Mouse (Mus musculus) neutrophil, adult 83 days (primary cell): ENCODE measurements around the gene Cd59a. TPM values are rescaled to one million over a fixed set of nuclear protein-coding genes. Genes with fewer than 3 reads are reported as not detected.

ENCODE experiments used
- total RNA-seq, 2 experiments: library from RNA; stranded (reverse); gene quantifications; one replicate each; pipeline ENCODE4 v1.2.4; 2023

The Cd59a gene
- 1 to 10 TPM in 1 of 2 experiments, under 1 TPM in 1; 0.71 to 1.4 TPM for total RNA-seq

GRCm38 (mm10) chr2:104095741-104096213 is at the start of gene Cd59a:
Gene Cd59a, plus strand, starts transcription at chr2:104095801.

GRCm38 (mm10) chr2:104065526-104065925 is 30.1 kb upstream of the Cd59a start, which contains the start of gene Gm10912:
Gene Gm10912, plus strand, starts transcription at chr2:104065826.

DNA sequence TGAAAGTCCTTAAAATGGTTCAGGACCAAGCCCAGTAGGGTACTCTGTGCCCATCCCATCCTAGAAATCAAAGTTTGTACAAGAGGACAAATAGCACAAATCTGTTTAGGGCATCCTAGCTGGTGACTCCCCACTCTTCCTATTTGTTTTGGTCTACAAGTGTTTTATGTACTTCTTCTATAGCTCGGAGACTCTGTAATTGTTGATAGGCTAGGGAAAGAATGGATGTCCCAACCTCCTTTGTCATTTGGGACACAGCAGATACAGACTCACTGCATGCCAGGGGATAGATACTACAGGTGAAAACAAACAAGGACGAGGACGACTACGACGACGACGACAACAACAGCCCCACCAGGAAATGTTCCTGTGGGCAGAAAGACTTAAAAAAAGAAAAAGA is 27.2 kb upstream of the Cd59a start, which contains the start of gene Gm10799:
Gene Gm10799 (minus strand): TSS at position 101 of the 400 bp plus-strand sequence.

DNA sequence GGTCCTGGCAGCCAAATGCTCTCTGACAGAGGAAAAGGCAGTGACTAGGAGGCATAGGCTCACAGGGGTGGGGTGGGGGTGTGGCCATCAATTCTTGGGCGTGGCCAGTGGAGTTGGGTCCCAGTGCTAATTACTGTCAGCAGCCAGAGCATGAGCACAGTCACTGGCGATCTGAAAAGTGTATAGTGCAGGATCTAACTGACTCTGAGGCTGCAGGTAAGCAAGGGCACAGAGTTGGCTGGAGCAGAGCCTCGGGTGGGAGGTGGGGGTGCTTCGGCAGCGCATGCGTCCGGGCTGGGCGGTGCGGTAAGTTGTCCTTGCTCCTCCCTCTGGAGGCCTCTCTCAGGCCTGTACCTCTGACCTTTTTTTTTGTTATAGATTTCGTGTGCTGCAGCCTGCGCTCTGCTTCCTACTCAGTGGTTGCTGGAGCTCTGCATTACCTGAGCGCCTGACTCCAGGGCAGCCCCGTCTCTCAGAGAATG is 25.9 kb upstream of the Cd59a start, which contains the start of gene Cd59b:
Gene Cd59b (plus strand): TSS at position 146 of the 482 bp plus-strand sequence.

GRCm38 (mm10) chr2:104122505-104123378 is 27.1 kb downstream of the Cd59a start, which contains the start of gene A930018P22Rik:
Gene A930018P22Rik, plus strand, starts transcription at chr2:104122769.

Other genes starting within 250 kb of the Cd59a start
- 10 to 100 TPM; 89.4 to 90.2 TPM for gene Lmo2, start 137.8 kb upstream of the Cd59a start, total RNA-seq
- 10 to 100 TPM; 34.6 to 35.7 TPM for gene Fbxo3, start 68.1 kb upstream of the Cd59a start, total RNA-seq
- not detected for gene 4931422A03Rik, start 67.4 kb upstream of the Cd59a start, total RNA-seq
- gene Gm10912, start 30.0 kb upstream of the Cd59a start, total RNA-seq: not detected
- gene Gm10799, start 27.3 kb upstream of the Cd59a start, total RNA-seq: not detected
- 1 to 10 TPM in 1 of 2 experiments, not detected in 1; 1.9 TPM for gene Cd59b, start 26.0 kb upstream of the Cd59a start, total RNA-seq
- gene A930018P22Rik, start 27.0 kb downstream of the Cd59a start, total RNA-seq: not detected